Comparison of ENCODE assay signal across 14 mouse cellular contexts in genomic region chr2:72988945-72989344, GRCm38 (mm10). TPM values are rescaled to one million over a fixed set of nuclear protein-coding genes. Genes with fewer than 3 reads are reported as not detected.
"Had no signal": no experiment of that assay in that cellular context is flagged by ENCODE, and none has a peak within 500 bp of the region (broad histone marks: within the 10 kb centered on the region; RNA-seq: fewer than 3 reads in every experiment).

No protein-coding gene starts in this region.

RNA-seq across cellular contexts. Expression of gene Gm11084, which starts 2.4 kb away (rescaled TPM):
- total RNA-seq: neutrophil, adult 5-6 weeks had no signal
- polyA plus RNA-seq: neural tube, embryonic 13.5 days; neural tube, embryonic 14.5 days; neural tube, embryonic 15.5 days; small intestine, adult 2 months; spleen, adult 2 months; stomach, embryonic 14.5 days; stomach, embryonic 15.5 days; stomach, embryonic 16.5 days; stomach, postnatal 0 days; testis, adult 2 months; thymus, adult 2 months; thymus, postnatal 0 days; urinary bladder, adult 2 months had no signal
